Mouse (Mus musculus): ENCODE data around the gene P2rx4.

Gene P2rx4

GRCm38 (mm10) chr5:122704571-122704970, 2.8 kb upstream of the P2rx4 start:
- no peak for DNase-seq

- no peak for DNase-seq
These were observed 2.2 kb upstream of the P2rx4 start for GRCm38 (mm10) chr5:122705174-122705573.

- no peak for DNase-seq
These were observed 448 bp upstream of the P2rx4 start for GRCm38 (mm10) chr5:122706917-122707275.

GRCm38 (mm10) chr5:122708819-122709218, 1.5 kb downstream of the P2rx4 start:
- DNase-seq = no peak

GRCm38 (mm10) chr5:122715723-122716122, 8.4 kb downstream of the P2rx4 start:
- no peak for DNase-seq

- DNase-seq = no peak
These were observed 9.4 kb downstream of the P2rx4 start for GRCm38 (mm10) chr5:122716793-122717192.

DNA sequence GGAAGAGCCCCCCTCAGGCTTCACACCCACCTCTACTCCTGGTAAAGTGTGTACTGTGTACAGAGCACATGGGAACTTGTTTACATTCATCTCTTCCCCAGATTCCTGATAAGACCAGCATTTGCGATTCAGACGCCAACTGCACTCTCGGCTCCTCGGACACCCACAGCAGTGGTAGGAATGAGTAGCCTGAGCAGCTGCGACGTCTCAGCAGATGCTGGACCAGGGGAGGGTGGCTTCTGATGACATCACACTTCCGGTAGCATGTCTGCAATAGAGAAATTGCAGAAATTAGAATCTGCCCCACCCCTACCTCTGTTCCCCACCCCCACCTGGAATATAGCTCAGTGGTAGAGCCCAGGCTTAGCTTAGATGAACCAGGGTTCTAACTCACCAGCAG, 11.1 kb downstream of the P2rx4 start:
- DNase-seq = peak; percentile 56

DNA sequence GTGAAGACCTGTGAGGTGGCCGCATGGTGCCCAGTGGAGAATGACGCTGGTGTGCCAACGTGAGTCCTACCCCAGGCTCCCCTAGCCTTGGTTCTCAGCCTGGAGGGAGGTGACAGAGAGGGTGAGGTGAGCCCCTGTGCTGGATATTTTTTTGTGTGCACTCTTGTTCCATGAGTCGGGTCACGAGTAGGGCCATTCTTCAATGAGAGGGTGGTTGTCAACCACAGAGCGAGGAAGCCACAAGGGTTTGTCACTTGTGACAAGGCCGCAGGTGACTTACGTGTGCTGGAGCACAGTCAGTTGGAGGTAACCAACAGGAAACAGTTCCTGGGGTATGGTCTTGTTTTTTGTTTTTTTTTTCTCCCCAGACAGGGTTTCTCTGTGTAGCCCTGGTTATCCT, 11.8 kb downstream of the P2rx4 start:
- DNase-seq = no peak

DNA sequence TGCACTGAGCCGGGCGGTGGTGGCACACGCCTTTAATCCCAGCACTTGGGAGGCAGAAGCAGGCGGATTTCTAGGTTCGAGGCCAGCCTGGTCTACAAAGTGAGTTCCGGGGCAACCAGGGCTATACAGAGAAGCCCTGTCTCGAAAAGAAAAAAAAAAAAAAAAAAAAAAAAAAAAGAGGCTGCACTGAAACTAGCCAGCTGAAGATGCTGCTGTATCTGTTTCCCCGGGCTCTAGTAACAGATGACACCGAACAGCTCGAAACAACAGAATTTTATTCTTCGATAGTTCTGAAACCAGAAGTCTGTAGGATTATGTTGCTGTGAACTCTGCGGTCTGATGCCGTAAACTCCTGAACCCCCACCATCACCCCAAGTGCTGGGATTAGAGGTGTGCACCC, 18.1 kb downstream of the P2rx4 start:
- DNase-seq = no peak

- peak; percentile 87 for DNase-seq
These were observed 18.7 kb downstream of the P2rx4 start for GRCm38 (mm10) chr5:122726068-122726467.

DNA sequence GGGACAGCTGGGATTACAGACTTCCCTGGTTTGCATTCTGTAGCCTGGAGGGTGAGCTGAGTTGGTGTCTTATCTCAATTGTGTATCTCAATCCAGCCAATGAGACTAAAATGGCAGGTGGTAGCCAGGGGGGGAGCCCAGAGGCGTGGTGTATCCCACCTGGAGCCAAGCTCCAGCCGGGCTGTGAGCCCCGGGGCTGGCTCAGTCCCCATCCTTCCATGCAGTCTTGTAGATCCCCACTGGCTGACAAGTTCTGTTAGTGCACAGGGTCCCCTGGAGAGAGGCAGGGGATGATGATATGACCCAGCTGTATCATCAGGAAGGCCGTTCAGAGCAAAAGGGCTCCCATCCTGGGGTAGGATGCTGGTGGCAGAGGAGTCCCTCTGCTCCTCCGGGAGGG, 19.3 kb downstream of the P2rx4 start:
- no peak for DNase-seq

GRCm38 (mm10) chr5:122727096-122727495, 19.8 kb downstream of the P2rx4 start:
- DNase-seq = no peak

GRCm38 (mm10) chr5:122730776-122731175, 23.4 kb downstream of the P2rx4 start:
- no peak for DNase-seq

- DNase-seq = peak; percentile 79
These were observed 24.0 kb downstream of the P2rx4 start for GRCm38 (mm10) chr5:122731321-122731720.

DNA sequence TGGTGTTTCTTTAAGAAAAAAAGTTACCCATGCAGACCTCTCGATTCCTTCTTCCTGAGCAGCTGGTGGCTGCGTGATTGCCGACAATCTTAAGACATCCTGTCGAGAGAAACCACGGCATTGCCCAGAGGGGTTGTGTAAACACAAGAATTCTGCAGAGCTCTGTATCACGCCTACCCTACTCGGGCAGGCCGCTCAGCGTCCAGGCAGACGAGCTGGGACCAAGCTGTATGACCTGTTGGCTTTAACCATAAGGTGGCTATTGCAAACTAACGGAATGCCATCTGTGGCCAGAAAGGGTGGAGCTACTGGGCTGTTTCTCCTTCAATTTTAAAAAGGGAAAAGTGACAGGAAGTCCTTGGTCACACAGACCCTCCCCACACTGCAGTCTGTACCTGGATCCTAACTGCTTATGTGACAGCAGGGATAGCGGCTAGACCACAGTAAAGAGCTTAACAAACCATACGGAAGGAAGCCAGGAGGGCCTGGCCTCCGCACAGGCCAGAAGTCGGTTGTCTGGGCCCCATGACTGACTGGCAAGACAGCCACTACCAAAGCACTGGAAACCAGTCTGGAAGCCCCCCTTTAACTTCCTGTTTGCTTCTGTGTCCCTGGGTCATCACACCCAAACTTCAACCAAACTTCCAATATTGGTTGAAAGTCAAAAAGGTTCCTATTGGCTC, 24.8 kb downstream of the P2rx4 start:
- DNase-seq = peak; percentile 82

DNA sequence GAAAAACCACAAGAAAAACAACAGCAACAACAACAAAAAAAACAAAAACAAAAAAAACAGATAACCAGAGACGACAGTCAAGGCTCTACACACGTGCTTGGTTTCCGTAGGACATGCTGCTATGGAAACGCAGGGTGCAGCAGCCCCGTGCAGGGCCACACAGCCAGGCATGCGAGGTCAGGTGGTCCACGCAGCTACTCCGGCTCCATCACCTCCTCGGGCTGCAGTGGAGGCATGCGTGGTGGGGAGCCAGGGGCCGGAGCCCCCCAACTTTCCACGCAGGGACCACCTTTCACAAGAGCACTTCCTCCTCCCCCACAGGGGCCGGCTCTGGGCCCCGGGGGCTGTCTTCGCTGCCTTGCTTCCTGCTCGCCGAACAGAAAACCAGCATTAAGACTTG, 26.5 kb downstream of the P2rx4 start:
- DNase-seq = no peak

DNA sequence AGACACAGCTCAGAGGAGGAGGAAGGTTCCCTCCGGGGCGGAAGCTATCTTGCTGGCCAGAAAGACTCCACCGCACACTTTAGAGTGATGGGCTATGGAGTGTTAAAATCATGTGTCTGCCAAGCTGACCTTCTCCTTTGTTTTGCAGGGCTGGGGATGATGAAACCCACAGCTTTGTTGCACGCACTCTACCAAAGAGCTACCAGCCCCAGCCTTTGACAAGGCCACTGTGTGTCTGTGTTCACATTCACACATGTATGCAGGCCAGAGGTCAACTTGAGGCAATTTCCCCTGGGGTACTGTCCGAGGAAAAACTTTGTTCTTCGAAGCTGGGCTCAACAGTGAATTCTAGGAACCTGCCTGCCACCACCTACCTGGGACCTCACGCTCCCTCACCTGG, 28.5 kb downstream of the P2rx4 start:
- DNase-seq = no peak

DNA sequence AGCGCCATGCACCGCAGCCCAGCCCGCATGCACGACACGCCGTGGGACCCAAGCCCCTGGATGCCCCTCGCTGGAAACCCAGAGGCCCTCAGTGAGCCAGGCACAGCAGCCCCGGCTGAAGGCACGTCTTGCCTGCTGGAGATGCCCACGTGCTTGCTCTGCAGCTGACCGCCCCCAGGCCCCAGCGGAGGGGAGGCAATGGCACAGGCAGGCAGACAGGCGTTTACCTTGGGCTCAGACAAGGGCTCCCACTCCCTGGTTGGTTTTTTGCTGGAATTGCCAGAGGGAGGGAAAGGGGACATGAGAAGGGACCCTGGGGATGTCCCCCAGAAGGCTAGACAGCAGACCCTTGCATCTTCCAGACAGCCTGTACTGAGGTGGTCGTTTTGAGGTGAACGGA, 29.4 kb downstream of the P2rx4 start:
- no peak for DNase-seq

- DNase-seq = no peak
These were observed 36.6 kb downstream of the P2rx4 start for GRCm38 (mm10) chr5:122743880-122744422.

GRCm38 (mm10) chr5:122747950-122748349, 40.6 kb downstream of the P2rx4 start:
- peak; percentile 88 for DNase-seq

DNA sequence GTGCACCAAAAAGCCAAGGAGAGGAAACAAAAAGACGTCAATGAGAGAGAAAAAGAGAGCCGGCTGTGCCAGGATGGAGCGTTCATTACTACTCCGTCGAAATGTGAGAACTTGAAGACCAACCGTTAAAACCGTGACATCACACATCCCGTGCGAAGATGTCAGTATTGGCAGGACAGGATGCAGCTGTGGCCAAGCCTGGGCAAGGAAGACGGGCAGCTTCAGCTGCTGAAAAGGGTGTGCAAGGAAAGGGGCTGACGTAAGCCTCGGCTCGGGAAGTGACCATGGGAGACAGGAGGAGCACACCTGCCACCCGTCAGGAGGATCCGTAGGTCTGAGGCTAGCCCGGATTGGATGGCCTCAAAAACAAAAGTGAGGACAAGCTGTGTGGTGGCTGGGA, 47.1 kb downstream of the P2rx4 start:
- peak; percentile 41 for DNase-seq

GRCm38 (mm10) chr5:122755620-122756019, 48.3 kb downstream of the P2rx4 start:
- no peak for DNase-seq

GRCm38 (mm10) chr5:122756144-122756543, 48.8 kb downstream of the P2rx4 start:
- DNase-seq = no peak

- DNase-seq = no peak
These were observed 49.3 kb downstream of the P2rx4 start for GRCm38 (mm10) chr5:122756680-122757079.
